Mouse (Mus musculus): ENCODE measurements around the gene 4833423E24Rik.

- TF ChIP-seq EP300 (IDR thresholded peaks at IDR 0.05) (no peak), CTCF (IDR thresholded peaks at IDR 0.05) (no peak)
Measured at GRCm38 (mm10) chr2:85442546-85442945, 76.3 kb downstream of the 4833423E24Rik start.
